Mouse (Mus musculus): Measurements from ENCODE around the gene B4galnt1. TPM values are rescaled to one million over a fixed set of nuclear protein-coding genes. Genes with fewer than 3 reads are reported as not detected.

Gene B4galnt1
- total RNA-seq, 2 experiments from 2014 or later: 14.0 to 25.2 TPM

GRCm38 (mm10) chr10:127197505-127198110, 32.6 kb downstream of the B4galnt1 start:
- no peak for ATAC-seq (replicated peaks; ENCODE audit: low FRiP score, poor library complexity, severe bottlenecking)

DNA sequence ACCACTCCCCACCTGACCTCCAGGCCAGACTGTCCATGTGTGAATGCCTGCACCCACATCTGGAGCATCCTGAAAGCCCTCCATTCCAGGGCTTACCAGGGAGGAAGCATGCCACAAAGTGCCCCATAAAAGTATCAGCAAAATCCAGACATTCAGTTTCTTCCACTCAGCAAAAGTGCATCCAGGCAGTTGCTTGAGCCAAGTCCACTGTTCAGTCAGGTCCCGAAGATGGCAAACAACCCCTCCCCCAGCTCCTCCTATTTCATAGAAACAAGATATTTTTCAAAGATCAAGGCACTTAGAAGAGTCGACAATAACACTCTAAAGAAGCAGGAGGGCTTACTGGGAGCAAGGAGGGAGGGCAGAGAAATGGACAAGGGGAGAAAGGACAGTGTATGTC, 33.5 kb downstream of the B4galnt1 start:
- no peak for ATAC-seq (replicated peaks; ENCODE audit: low FRiP score, poor library complexity, severe bottlenecking)

GRCm38 (mm10) chr10:127199068-127199467, 34.0 kb downstream of the B4galnt1 start:
- no peak for ATAC-seq (replicated peaks; ENCODE audit: low FRiP score, poor library complexity, severe bottlenecking)

- no peak for ATAC-seq (replicated peaks; ENCODE audit: low FRiP score, poor library complexity, severe bottlenecking)
Observed at GRCm38 (mm10) chr10:127199474-127199873, 34.4 kb downstream of the B4galnt1 start.

GRCm38 (mm10) chr10:127200279-127200678, 35.3 kb downstream of the B4galnt1 start:
- ATAC-seq (replicated peaks; ENCODE audit: low FRiP score, poor library complexity, severe bottlenecking): no peak

- peak; percentile 61 for ATAC-seq (replicated peaks; ENCODE audit: low FRiP score, poor library complexity, severe bottlenecking)
Observed at GRCm38 (mm10) chr10:127203106-127203505, 38.1 kb downstream of the B4galnt1 start.

GRCm38 (mm10) chr10:127204589-127204988, 39.6 kb downstream of the B4galnt1 start:
- ATAC-seq (replicated peaks; ENCODE audit: low FRiP score, poor library complexity, severe bottlenecking): no peak

DNA sequence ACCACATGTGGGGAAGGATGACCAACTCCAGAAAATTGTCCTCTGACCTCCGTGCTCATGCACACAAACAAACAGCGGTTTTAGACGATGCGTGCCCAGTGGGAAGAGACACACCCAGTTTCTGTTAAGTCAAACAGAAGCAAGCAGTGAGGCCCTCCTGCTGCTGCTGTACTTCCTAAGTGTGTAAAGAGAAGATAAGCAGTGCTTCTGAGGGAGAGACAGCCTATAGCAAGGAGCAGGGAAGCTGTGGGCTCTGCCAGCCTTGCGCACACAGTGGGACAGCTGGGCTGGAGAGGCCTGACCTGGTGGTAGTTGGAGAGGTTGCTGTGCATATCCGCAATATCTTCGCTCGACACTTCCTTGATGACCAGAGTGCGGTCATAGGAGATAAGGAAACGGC, 40.3 kb downstream of the B4galnt1 start:
- ATAC-seq (replicated peaks; ENCODE audit: low FRiP score, poor library complexity, severe bottlenecking): peak; percentile 89

DNA sequence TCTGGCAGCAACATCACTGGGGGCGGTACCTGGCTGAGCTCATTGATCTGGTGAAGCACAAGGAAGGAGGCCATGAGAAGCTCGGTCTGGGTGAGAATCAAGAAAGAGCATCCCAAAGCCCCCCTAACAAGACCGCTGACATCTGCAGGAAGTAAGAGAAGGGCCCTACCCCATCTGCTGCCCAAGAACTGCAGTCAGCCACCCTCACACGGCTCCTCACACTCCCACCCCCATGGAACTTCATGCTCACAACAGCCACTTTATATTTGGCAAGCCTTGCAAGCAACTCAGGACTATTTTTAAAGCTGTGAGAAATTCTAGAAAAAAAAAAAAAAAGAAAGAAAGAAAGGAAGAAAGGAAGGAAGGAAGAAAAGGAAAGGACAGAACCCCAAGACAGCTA, 43.9 kb downstream of the B4galnt1 start:
- no peak for ATAC-seq (replicated peaks; ENCODE audit: low FRiP score, poor library complexity, severe bottlenecking)

DNA sequence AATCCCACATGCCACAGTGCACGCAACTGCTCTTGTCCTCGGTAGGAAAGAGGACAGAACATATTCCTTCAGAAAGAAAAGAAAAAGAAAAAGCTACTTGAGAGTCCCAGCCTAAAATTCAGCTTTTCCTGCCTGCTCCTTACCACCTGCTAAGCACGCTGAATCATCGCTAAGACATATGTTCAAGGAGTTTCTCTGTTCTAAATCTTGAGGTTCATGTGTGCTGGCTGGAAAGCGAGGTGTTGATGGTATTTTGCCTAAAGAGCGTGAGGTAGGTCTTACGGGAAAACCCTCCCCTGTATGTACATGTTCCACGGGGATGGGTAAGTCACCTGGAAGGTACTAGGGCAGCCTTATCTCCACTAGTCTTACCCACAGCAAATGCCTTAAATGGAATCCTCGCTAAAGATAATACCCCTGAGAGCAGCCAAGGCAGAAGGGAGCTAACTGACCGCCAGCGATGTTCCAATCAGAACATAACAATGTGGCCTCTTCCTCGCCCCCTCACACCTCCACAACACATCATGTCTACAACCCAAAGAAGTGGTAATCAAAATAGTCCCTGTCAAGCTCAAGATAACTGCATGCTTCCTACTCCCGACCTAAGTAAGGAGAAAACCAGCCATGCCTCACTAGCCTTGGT, 45.0 kb downstream of the B4galnt1 start:
- no peak for ATAC-seq (replicated peaks; ENCODE audit: low FRiP score, poor library complexity, severe bottlenecking)

- peak; percentile 75 for ATAC-seq (replicated peaks; ENCODE audit: low FRiP score, poor library complexity, severe bottlenecking)
Observed at GRCm38 (mm10) chr10:127210961-127211405, 46.0 kb downstream of the B4galnt1 start.

- peak; percentile 90 for ATAC-seq (replicated peaks; ENCODE audit: low FRiP score, poor library complexity, severe bottlenecking)
Observed at GRCm38 (mm10) chr10:127211414-127211854, 46.4 kb downstream of the B4galnt1 start, which contains the start of gene Pip4k2c. Pip4k2c (minus strand) TSS chr10:127211585.

DNA sequence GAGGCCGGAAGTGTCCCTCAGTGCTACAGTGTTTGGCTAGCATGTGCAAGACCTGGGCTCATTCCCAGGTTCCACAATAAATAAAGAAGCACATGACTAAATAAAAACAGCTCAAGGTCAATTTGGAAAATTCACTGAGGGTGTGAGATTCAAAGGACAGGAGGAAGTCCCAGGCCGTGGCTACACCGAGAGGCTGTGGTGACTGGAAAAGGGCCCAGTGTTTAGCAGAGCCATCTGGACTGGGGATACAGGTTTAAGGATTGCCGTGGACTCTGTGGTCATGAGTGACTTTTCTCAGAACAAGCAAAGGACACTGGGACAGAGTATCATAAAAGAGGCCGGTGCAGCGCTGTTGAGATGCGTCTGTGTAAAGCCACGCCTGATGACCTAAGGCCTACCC, 48.2 kb downstream of the B4galnt1 start:
- ATAC-seq (replicated peaks; ENCODE audit: low FRiP score, poor library complexity, severe bottlenecking): no peak

GRCm38 (mm10) chr10:127213704-127214421, 48.8 kb downstream of the B4galnt1 start:
- no peak for ATAC-seq (replicated peaks; ENCODE audit: low FRiP score, poor library complexity, severe bottlenecking)

- no peak for ATAC-seq (replicated peaks; ENCODE audit: low FRiP score, poor library complexity, severe bottlenecking)
Observed at GRCm38 (mm10) chr10:127214422-127214803, 49.4 kb downstream of the B4galnt1 start.

DNA sequence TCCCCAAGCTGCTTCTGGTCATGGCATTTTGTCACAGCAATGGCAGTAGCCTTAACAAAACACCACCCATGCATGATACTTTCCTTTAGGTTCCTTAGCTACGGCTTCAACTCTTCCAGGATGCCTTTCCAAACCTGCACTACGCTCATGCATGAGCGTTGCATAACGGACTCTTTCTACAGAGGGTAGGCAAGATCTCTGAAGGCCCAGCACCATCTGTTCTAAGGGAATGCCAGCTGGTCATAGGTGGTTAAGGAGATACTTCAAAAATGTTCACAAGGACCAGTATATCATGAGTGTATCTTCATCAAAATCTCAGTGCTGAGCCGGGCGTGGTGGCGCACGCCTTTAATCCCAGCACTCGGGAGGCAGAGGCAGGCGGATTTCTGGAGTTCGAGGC, 51.4 kb downstream of the B4galnt1 start:
- ATAC-seq (replicated peaks; ENCODE audit: low FRiP score, poor library complexity, severe bottlenecking): no peak

DNA sequence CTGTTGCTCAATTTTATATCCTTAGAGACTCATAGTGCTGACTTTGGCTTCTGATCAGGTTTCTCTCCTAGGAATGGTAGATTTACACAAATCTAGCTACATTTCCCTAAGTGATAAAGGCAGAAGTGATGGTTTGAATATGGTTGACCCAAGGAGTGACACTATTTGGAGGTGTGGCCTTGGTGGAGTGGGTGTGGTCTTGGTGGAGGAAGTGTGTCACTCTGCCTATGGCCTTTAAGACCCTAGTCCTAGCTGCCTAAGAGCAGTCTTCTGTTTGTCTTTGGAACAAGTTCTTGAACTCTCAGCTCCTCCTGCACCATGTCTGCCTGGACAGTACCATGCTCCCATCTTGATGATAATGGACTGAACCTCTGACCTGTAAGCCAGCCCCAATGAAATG, 52.2 kb downstream of the B4galnt1 start:
- no peak for ATAC-seq (replicated peaks; ENCODE audit: low FRiP score, poor library complexity, severe bottlenecking)

DNA sequence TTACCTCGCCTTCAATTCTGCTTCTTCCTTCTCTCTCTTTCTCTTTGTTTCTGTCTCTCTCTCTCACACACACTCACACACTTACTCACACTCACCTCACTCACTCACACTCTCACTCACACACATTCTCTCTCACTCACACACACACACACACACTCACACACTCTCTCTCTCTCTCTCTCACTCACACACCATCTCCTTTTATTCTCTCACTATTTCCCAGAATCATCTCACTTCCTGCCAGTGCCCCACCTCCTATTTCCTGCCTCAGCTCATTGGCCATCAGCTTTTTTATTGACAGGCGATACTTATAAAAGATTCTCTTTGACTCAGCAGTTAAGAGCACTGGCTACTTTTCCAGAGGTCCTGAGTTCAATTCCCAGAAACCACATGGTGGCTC, 53.3 kb downstream of the B4galnt1 start:
- ATAC-seq (replicated peaks; ENCODE audit: low FRiP score, poor library complexity, severe bottlenecking): no peak
